20 mouse cellular contexts compared by ENCODE assay signal in genomic region chr16:42808864-42809263, GRCm38 (mm10).
A peak's percentile ranks its signal among the peaks of the same experiment; 100 is the strongest.
DNase-seq lines count a peak whose midpoint lies in the region; ATAC-seq and TF ChIP-seq lines count a peak whose summit lies in the region.
"Had no signal": no experiment of that assay in that cellular context is flagged by ENCODE, and none has a peak within 500 bp of the region (broad histone marks: within the 10 kb centered on the region; RNA-seq: fewer than 3 reads in every experiment).

No protein-coding gene starts in this region.

- no peak overlapping the region for H3K4me3 ChIP-seq in forebrain, embryonic 14.5 days (ENCODE audit: low read depth, low read length)
- H3K4me3 ChIP-seq in forebrain, embryonic 15.5 days: no peak overlapping the region
- H3K4me3 ChIP-seq in kidney, postnatal 0 days (replicated peaks; ENCODE audit: low read depth, low read length): no peak overlapping the region
- no peak overlapping the region for H3K4me3 ChIP-seq in midbrain, postnatal 0 days (ENCODE audit: low read depth, low read length)
- H3K4me3 ChIP-seq in midbrain, embryonic 10.5 days: no peak overlapping the region
- H3K4me3 ChIP-seq: erythroblast, embryonic 14.5 days; heart, embryonic 12.5 days; hindbrain, embryonic 13.5 days; limb, embryonic 12.5 days; lung, embryonic 15.5 days; midbrain, embryonic 12.5 days had no signal

- no peaks in the 10 kb centered on the region for H3K36me3 ChIP-seq in forebrain, embryonic 14.5 days (ENCODE audit: control insufficient read depth, insufficient read depth, low read length)
- no peaks in the 10 kb centered on the region for H3K36me3 ChIP-seq in forebrain, embryonic 15.5 days
- no peaks in the 10 kb centered on the region for H3K36me3 ChIP-seq in kidney, postnatal 0 days (ENCODE audit: insufficient read depth, low read length)
- H3K36me3 ChIP-seq in midbrain, postnatal 0 days (ENCODE audit: insufficient read depth, low read length): no peaks in the 10 kb centered on the region
- no peaks in the 10 kb centered on the region for H3K36me3 ChIP-seq in midbrain, embryonic 10.5 days
- H3K36me3 ChIP-seq: G1E; heart, embryonic 12.5 days; hindbrain, embryonic 13.5 days; limb, embryonic 12.5 days; lung, embryonic 15.5 days; midbrain, embryonic 12.5 days had no signal

- 56% methylated on average over 6 of the region's 6 CpGs for WGBS in forebrain, embryonic 14.5 days
- 48% methylated on average over 6 of the region's 6 CpGs for WGBS in forebrain, embryonic 15.5 days
- 45% methylated on average over 6 of the region's 6 CpGs for WGBS in kidney, postnatal 0 days
- WGBS in midbrain, postnatal 0 days: 75% methylated on average over 6 of the region's 6 CpGs
- WGBS in midbrain, embryonic 10.5 days: 91% methylated on average over 6 of the region's 6 CpGs

- no peak for TF ChIP-seq CTCF in kidney, postnatal 0 days (IDR thresholded peaks at IDR 0.05; ENCODE audit: low read depth)
- no peak for TF ChIP-seq CTCF in midbrain, postnatal 0 days (IDR thresholded peaks at IDR 0.05)

- ATAC-seq in forebrain, embryonic 14.5 days: no peak
- ATAC-seq in forebrain, embryonic 15.5 days (replicated peaks): no peak
- ATAC-seq in kidney, postnatal 0 days (replicated peaks; ENCODE audit: low FRiP score, low read depth): no peak
- ATAC-seq in midbrain, postnatal 0 days (ENCODE audit: low FRiP score): no peak

- no peak overlapping the region for H3K9ac ChIP-seq in forebrain, embryonic 14.5 days (ENCODE audit: low read length)
- H3K9ac ChIP-seq in forebrain, embryonic 15.5 days (replicated peaks): no peak overlapping the region
- H3K9ac ChIP-seq in kidney, postnatal 0 days (ENCODE audit: low read depth, low read length): no peak overlapping the region
- H3K9ac ChIP-seq in midbrain, postnatal 0 days (replicated peaks; ENCODE audit: low read length, poor library complexity, severe bottlenecking): no peak overlapping the region
- H3K9ac ChIP-seq: heart, embryonic 12.5 days; hindbrain, embryonic 13.5 days; limb, embryonic 12.5 days; lung, embryonic 15.5 days; midbrain, embryonic 12.5 days had no signal

- no peak overlapping the region for H3K27ac ChIP-seq in forebrain, embryonic 14.5 days (ENCODE audit: low read depth, low read length)
- H3K27ac ChIP-seq in forebrain, embryonic 15.5 days (replicated peaks): no peak overlapping the region
- no peak overlapping the region for H3K27ac ChIP-seq in kidney, postnatal 0 days
- H3K27ac ChIP-seq in midbrain, postnatal 0 days (ENCODE audit: low read depth, low read length): no peak overlapping the region
- no peak overlapping the region for H3K27ac ChIP-seq in midbrain, embryonic 10.5 days (replicated peaks)
- H3K27ac ChIP-seq: hindbrain, embryonic 13.5 days; limb, embryonic 12.5 days; lung, embryonic 15.5 days; midbrain, embryonic 12.5 days had no signal

- no peaks in the 10 kb centered on the region for H3K27me3 ChIP-seq in forebrain, embryonic 14.5 days (replicated peaks; ENCODE audit: control insufficient read depth, insufficient read depth, low read length)
- H3K27me3 ChIP-seq in forebrain, embryonic 15.5 days: no peaks in the 10 kb centered on the region
- no peaks in the 10 kb centered on the region for H3K27me3 ChIP-seq in kidney, postnatal 0 days (ENCODE audit: insufficient read depth, low read length)
- H3K27me3 ChIP-seq in midbrain, postnatal 0 days (ENCODE audit: insufficient read depth, low read length): no peaks in the 10 kb centered on the region
- H3K27me3 ChIP-seq in midbrain, embryonic 10.5 days (ENCODE audit: low read depth, poor library complexity, severe bottlenecking): no peaks in the 10 kb centered on the region
- H3K27me3 ChIP-seq: heart, embryonic 12.5 days; hindbrain, embryonic 13.5 days; limb, embryonic 12.5 days; lung, embryonic 15.5 days; midbrain, embryonic 12.5 days had no signal

- peak; percentile 39 for DNase-seq in forebrain, embryonic 14.5 days (ENCODE audit: low spot score)
- peak; percentile 8 for DNase-seq in kidney, postnatal 0 days (ENCODE audit: low spot score)
- no peak for DNase-seq in kidney, adult 11 months
- peak; percentile 10 for DNase-seq in midbrain, postnatal 0 days (ENCODE audit: low spot score)
- DNase-seq in midbrain, embryonic 10.5 days (ENCODE audit: low spot score): no peak
- no peak for DNase-seq in thymus, postnatal 25 days
- no peak for DNase-seq in urinary bladder, postnatal 14 days (ENCODE audit: low spot score)
- DNase-seq: cerebellum, adult 11-12 months; embryo, embryonic 11 days; kidney, adult 9 months; layer of hippocampus, postnatal 36 days; right cerebral cortex, postnatal 14 days had no signal

- no peak overlapping the region for H3K4me2 ChIP-seq in forebrain, embryonic 14.5 days (ENCODE audit: low read length)
- H3K4me2 ChIP-seq in forebrain, embryonic 15.5 days (replicated peaks): no peak overlapping the region
- no peak overlapping the region for H3K4me2 ChIP-seq in kidney, postnatal 0 days (ENCODE audit: low read length)
- no peak overlapping the region for H3K4me2 ChIP-seq in midbrain, postnatal 0 days (ENCODE audit: low read depth, low read length, poor library complexity, severe bottlenecking)
- H3K4me2 ChIP-seq: heart, embryonic 12.5 days; hindbrain, embryonic 13.5 days; limb, embryonic 12.5 days; lung, embryonic 15.5 days; midbrain, embryonic 12.5 days had no signal

- no peaks in the 10 kb centered on the region for H3K9me3 ChIP-seq in forebrain, embryonic 14.5 days (replicated peaks; ENCODE audit: control insufficient read depth, low read length)
- H3K9me3 ChIP-seq in forebrain, embryonic 15.5 days: no peaks in the 10 kb centered on the region
- no peaks in the 10 kb centered on the region for H3K9me3 ChIP-seq in kidney, postnatal 0 days (replicated peaks; ENCODE audit: low read length)
- no peaks in the 10 kb centered on the region for H3K9me3 ChIP-seq in midbrain, postnatal 0 days (ENCODE audit: low read length)
- H3K9me3 ChIP-seq in midbrain, embryonic 10.5 days (replicated peaks): no peaks in the 10 kb centered on the region
- H3K9me3 ChIP-seq: G1E; heart, embryonic 12.5 days; hindbrain, embryonic 13.5 days; limb, embryonic 12.5 days; lung, embryonic 15.5 days; midbrain, embryonic 12.5 days had no signal

- no peaks in the 10 kb centered on the region for H3K4me1 ChIP-seq in forebrain, embryonic 14.5 days (ENCODE audit: control insufficient read depth, insufficient read depth, low read length)
- H3K4me1 ChIP-seq in forebrain, embryonic 15.5 days: no peaks in the 10 kb centered on the region
- no peaks in the 10 kb centered on the region for H3K4me1 ChIP-seq in kidney, postnatal 0 days (replicated peaks; ENCODE audit: insufficient read depth, low read length)
- no peaks in the 10 kb centered on the region for H3K4me1 ChIP-seq in midbrain, postnatal 0 days (ENCODE audit: insufficient read depth, low read length)
- H3K4me1 ChIP-seq in midbrain, embryonic 10.5 days: no peaks in the 10 kb centered on the region
- H3K4me1 ChIP-seq: heart, embryonic 12.5 days; hindbrain, embryonic 13.5 days; limb, embryonic 12.5 days; midbrain, embryonic 12.5 days had no signal

Comparison
In these comparisons a context has a peak if more than half of its experiments do, and no peak if none do; other contexts are left out.
1. DNase-seq: peak in forebrain, embryonic 14.5 days (single experiment), kidney, postnatal 0 days (single experiment) and midbrain, postnatal 0 days (single experiment); none in kidney, adult 11 months (single experiment), midbrain, embryonic 10.5 days (single experiment), thymus, postnatal 25 days (single experiment) and urinary bladder, postnatal 14 days (single experiment).